Mouse (Mus musculus): ENCODE results near the gene Tbc1d25.

DNA sequence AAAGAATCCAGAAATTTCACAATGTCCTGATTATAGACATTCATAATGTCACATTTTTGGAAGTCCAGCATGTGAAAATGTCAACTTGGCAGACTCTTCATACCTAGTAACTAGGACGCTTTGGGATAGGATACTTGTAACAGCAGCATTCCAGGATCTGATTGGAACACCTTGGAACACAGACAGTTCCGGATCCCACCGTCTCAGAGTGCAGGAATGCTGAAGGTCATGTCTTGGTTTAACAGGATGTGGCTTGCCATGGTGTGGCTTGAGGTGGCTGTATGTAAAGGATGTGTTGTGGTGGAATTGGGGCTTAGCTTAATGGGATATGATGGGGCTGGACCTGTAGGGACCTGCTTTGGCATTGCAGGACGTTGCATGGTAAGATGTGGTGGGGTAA is 29.1 kb upstream of the Tbc1d25 start:
- TF ChIP-seq CTCF (IDR thresholded peaks at IDR 0.05; ENCODE audit: borderline replicate concordance, extremely low read depth, insufficient read depth, insufficient read length) = no peak
- no peak for TF ChIP-seq POLR2A (IDR thresholded peaks at IDR 0.05; ENCODE audit: borderline replicate concordance, extremely low read depth, insufficient read depth, insufficient read length, poor library complexity, severe bottlenecking)

Measured in brain, embryonic 14.5 days (tissue).